Mouse (Mus musculus) thymus, postnatal 14 days (tissue): Measurements from ENCODE around the gene Camk2d.

Experiments
- DNase-seq: peaks from one replicate; pipeline ENCODE4 v3.0.0; 2021

The Camk2d gene

GRCm38 (mm10) chr3:126758398-126758797, 162.3 kb downstream of the Camk2d start:
- DNase-seq: no peak

- DNase-seq: no peak
These were observed 164.5 kb downstream of the Camk2d start for GRCm38 (mm10) chr3:126760608-126761007.

GRCm38 (mm10) chr3:126764745-126765144, 168.6 kb downstream of the Camk2d start:
- DNase-seq: no peak

GRCm38 (mm10) chr3:126770056-126770455, 174.0 kb downstream of the Camk2d start:
- DNase-seq: no peak

- DNase-seq: no peak
These were observed 174.9 kb downstream of the Camk2d start for GRCm38 (mm10) chr3:126771032-126771431.

- peak; percentile 86 for DNase-seq
These were observed 175.4 kb downstream of the Camk2d start for GRCm38 (mm10) chr3:126771541-126771940.

GRCm38 (mm10) chr3:126776001-126776400, 179.9 kb downstream of the Camk2d start:
- DNase-seq: no peak

GRCm38 (mm10) chr3:126777101-126777500, 181.0 kb downstream of the Camk2d start:
- DNase-seq: no peak

- no peak for DNase-seq
These were observed 181.8 kb downstream of the Camk2d start for GRCm38 (mm10) chr3:126777879-126778278.

- no peak for DNase-seq
These were observed 184.0 kb downstream of the Camk2d start for GRCm38 (mm10) chr3:126780014-126780615.

GRCm38 (mm10) chr3:126793035-126793964, 197.2 kb downstream of the Camk2d start:
- no peak for DNase-seq

- no peak for DNase-seq
These were observed 199.8 kb downstream of the Camk2d start for GRCm38 (mm10) chr3:126795904-126796303.

GRCm38 (mm10) chr3:126797025-126797424, 200.9 kb downstream of the Camk2d start:
- DNase-seq: no peak

- no peak for DNase-seq
These were observed 201.7 kb downstream of the Camk2d start for GRCm38 (mm10) chr3:126797810-126798209.

- DNase-seq: no peak
These were observed 206.9 kb downstream of the Camk2d start for GRCm38 (mm10) chr3:126802988-126803387.

- DNase-seq: no peak
These were observed 208.9 kb downstream of the Camk2d start for GRCm38 (mm10) chr3:126804968-126805367.

- no peak for DNase-seq
These were observed 210.0 kb downstream of the Camk2d start for GRCm38 (mm10) chr3:126806145-126806544.

GRCm38 (mm10) chr3:126809915-126810314, 213.8 kb downstream of the Camk2d start:
- DNase-seq: no peak

GRCm38 (mm10) chr3:126810372-126811090, 214.4 kb downstream of the Camk2d start:
- DNase-seq: no peak

GRCm38 (mm10) chr3:126811646-126812045, 215.5 kb downstream of the Camk2d start:
- DNase-seq: no peak

- DNase-seq: no peak
These were observed 226.3 kb downstream of the Camk2d start for GRCm38 (mm10) chr3:126822374-126822773.

GRCm38 (mm10) chr3:126824930-126825329, 228.8 kb downstream of the Camk2d start:
- no peak for DNase-seq

GRCm38 (mm10) chr3:126826172-126826571, 230.1 kb downstream of the Camk2d start:
- no peak for DNase-seq
